Mouse (Mus musculus) intestine, embryonic 16.5 days (tissue): Measurements from ENCODE around the gene Carmil3. TPM values are rescaled to one million over a fixed set of nuclear protein-coding genes. Genes with fewer than 3 reads are reported as not detected.
A peak's percentile ranks its signal among the peaks of the same experiment; 100 is the strongest.

Experiments
- ATAC-seq: fragments of 200-750 bp; cut with Nextera tagmentation; 2 replicates; pipeline ENCODE4 v1.8.0; 2017; ENCODE audit warnings: moderate TSS enrichment, moderate library complexity
- H3K27ac ChIP-seq: fragments of 300-500 bp; sonication (generic); 2 replicates; pipeline ENCODE4 v1.5.1; 2014; ENCODE audit warnings: mild to moderate bottlenecking, low read length
- H3K27me3 ChIP-seq: fragments of 300-500 bp; sonication (generic); replicated peaks from 2 replicates; pipeline ENCODE4 v1.6.1; 2014; ENCODE audit warnings: low read length, control low read depth, mixed read lengths; ENCODE audit not compliant: control insufficient read depth, insufficient read depth
- H3K36me3 ChIP-seq: fragments of 300-500 bp; sonication (generic); 2 replicates; pipeline ENCODE4 v1.6.1; 2014; ENCODE audit warnings: low read length, control low read depth; ENCODE audit not compliant: control insufficient read depth, insufficient read depth
- H3K4me1 ChIP-seq: fragments of 300-500 bp; sonication (generic); 2 replicates; pipeline ENCODE4 v1.6.1; 2014; ENCODE audit warnings: low read length, control low read depth, mixed read lengths; ENCODE audit not compliant: control insufficient read depth, insufficient read depth
- H3K4me2 ChIP-seq: fragments of 300-500 bp; sonication (generic); 2 replicates; pipeline ENCODE4 v1.6.1; 2014; ENCODE audit warnings: low read depth, low read length, control low read depth
- H3K4me3 ChIP-seq: fragments of 300-500 bp; sonication (generic); 2 replicates; pipeline ENCODE4 v1.5.1; 2014; ENCODE audit warnings: mild to moderate bottlenecking, low read length
- H3K9ac ChIP-seq: fragments of 300-500 bp; sonication (generic); 2 replicates; pipeline ENCODE4 v1.6.1; 2014; ENCODE audit warnings: low read depth, low read length
- H3K9me3 ChIP-seq: fragments of 300-500 bp; sonication (generic); 2 replicates; pipeline ENCODE4 v1.6.1; 2016; ENCODE audit warnings: low read length, control low read depth; ENCODE audit not compliant: control insufficient read depth
- WGBS: fragments of 180-500 bp; shearing (Covaris S2); extraction: QIAGEN DNeasy Blood & Tissue Kit; methylation state at CpG from one replicate; pipeline ENCODE4 v1.1.7; 2014; 5-methylcytosine and 5-hydroxymethylcytosine counted together
- polyA plus RNA-seq: library from polyadenylated mRNA; unstranded; fragments of >200 nt; fragmentation: Nextera tagmentation; extraction: Ambion mirVana; gene quantifications from 2 replicates; pipeline ENCODE4 v1.2.1, GENCODE M21; 2015

Gene Carmil3
- polyA plus RNA-seq, 1 experiment from 2014 or later: 1.0 TPM

DNA sequence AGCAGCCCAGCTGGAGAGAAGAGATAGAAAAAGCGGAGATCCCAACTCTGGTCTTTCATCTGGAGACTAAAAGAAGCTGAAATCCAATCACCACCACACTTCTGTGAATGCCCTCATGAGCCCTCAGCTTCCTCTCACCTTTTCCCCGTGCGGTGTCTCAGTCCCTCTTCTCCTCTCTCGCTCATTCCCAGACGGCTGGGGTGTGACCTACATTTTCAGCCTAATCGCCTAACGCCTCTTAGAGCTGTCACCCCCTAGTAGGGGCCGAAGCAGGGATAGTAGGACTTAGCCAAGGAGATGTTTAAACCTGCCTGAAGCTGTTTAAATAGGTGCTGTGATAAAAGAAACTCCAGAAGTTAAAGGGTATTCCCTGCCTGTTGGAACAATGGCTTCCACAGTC, 34.3 kb downstream of the Carmil3 start, which contains the start of gene Nrl:
Nrl (minus strand) TSS at position 197 of the 400 bp plus-strand sequence.
- H3K9ac ChIP-seq: no peak within 1 kb of the TSS
- 25% methylated on average over 8 of the region's 8 CpGs for WGBS
- no peak within 1 kb of the TSS for H3K27ac ChIP-seq
- ATAC-seq: no peak
- no peaks in the 10 kb centered on the region for H3K9me3 ChIP-seq
- no peak within 1 kb of the TSS for H3K4me3 ChIP-seq
- H3K4me2 ChIP-seq: no peak within 1 kb of the TSS
- H3K27me3 ChIP-seq: peaks cover 34% of the 10 kb centered on the region
- no peaks in the 10 kb centered on the region for H3K36me3 ChIP-seq
- peaks cover 4% of the 10 kb centered on the region; the same call in 1 of the 2 replicates for H3K4me1 ChIP-seq

DNA sequence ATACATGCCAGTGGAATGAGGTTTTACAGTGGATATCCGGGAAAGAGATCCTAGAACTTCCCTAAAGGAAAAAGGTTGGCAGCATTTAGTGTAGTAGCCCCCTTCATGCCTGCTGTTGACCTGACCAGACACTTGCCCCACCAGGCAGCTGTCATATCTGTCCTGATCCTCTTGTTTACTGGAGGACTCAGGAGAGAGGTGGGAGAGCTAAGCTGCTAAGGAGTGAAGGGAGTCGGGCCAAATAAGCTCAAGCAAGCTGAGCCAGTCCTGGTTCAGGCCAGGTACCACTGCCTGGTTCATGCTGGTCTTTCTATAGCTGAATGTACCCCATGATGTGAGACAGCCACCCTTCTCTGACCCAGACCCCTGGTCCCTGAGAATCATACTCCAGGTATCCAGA, 36.2 kb downstream of the Carmil3 start:
- Histone ChIP-seq H3K4me2 (no peak overlapping the region), H3K9me3 (no peaks in the 10 kb centered on the region), H3K27me3 (peaks cover 26% of the 10 kb centered on the region), H3K36me3 (no peaks in the 10 kb centered on the region), H3K4me1 (no peaks in the 10 kb centered on the region), H3K9ac (no peak overlapping the region), H3K4me3 (no peak overlapping the region), H3K27ac (no peak overlapping the region)
- WGBS: 64% methylated on average over 2 of the region's 2 CpGs
- no peak for ATAC-seq

DNA sequence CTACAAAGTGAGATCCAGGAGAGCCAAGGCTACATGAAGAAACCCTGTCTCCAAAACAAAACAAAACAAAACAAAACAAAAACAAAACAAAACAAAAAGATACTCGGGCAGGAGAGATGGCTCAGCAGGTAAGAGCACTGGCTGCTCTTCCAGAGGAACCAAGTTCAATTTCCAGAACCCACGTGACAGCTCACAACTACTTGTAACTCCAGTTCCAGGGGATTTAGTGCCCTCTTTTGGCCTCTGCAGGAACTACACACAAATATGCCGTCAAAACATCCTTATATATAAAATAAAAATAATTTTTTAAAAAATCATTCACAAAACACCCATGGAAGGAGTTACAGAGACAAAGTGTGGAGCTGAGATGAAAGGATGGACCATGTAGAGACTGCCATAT, 37.5 kb downstream of the Carmil3 start:
- no peak for ATAC-seq
- Histone ChIP-seq H3K9me3 (no peaks in the 10 kb centered on the region), H3K4me2 (no peak overlapping the region), H3K27me3 (peaks cover 18% of the 10 kb centered on the region), H3K4me1 (no peaks in the 10 kb centered on the region), H3K27ac (no peak overlapping the region), H3K4me3 (no peak overlapping the region), H3K36me3 (no peaks in the 10 kb centered on the region), H3K9ac (no peak overlapping the region)
- 23% methylated on average over 3 of the region's 3 CpGs for WGBS

DNA sequence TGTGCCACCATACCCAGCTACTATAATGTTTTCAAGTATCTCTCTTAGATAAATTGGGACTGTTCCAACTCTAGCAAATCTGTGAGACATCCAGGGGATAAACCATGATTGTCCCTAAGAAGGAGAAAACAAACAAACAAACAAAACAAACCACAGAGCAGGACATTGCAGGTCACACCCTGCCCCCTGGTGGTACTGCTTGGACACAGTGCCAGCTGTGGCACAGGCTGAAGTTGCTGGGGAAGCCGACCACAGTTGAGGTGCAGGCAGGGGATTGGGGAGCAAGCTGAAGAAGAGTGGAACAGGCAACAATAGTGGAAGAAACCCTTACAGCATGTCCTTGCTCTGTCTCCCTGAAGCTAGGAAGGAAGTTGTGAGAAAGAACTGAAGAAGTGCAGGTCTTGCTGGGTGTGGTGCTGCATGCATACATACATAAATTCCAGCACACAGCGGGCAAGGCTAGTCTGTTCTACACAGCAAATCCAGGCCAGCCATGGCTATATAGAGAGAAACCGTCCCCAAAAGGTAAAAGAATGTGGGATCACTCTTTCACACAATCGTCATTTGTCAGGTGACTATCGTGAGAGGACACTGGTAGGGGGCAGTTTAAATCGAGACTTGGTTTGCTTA, 45.8 kb downstream of the Carmil3 start:
- no peak for ATAC-seq
- Histone ChIP-seq H3K9ac (no peak overlapping the region), H3K9me3 (no peaks in the 10 kb centered on the region), H3K4me2 (no peak overlapping the region), H3K36me3 (no peaks in the 10 kb centered on the region), H3K4me3 (no peak overlapping the region), H3K27ac (no peak overlapping the region), H3K27me3 (no peaks in the 10 kb centered on the region), H3K4me1 (peaks cover 12% of the 10 kb centered on the region)
- 45% methylated on average over 6 of the region's 6 CpGs for WGBS

DNA sequence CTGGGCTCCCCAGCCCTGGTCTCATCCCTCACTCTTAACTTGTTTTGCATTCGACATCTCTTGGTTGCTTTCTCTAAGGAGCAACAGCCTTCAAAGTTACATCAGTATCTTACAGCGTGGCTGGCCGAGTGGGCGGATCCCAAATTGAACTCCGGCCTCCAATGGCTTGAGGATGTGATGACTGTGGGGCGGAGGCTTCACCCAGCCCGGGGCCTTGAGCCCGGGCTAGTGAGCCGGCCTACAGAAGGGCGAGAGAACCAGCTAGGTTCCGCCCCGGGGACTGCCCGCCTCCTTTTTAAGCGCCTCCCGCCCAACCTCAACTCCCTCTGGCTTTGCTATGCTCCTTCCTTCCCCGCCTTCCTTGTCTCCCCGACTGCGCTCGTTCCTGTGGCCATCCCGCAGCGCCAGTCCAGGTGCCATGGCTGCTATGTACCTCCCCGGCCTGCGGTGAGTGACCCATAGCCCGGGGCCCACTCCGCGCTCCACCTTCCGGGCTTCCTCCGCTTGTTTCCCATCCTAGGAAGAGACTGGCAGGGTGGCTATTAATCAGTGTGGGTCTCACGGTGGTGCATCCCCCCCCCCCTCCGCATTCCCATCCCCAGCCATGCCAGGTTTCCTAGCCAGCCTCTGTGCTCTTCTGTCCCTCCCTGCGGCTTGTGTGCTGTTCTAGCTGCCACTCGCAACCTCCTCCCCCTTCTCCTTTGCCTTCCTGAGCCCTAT, 49.8 kb downstream of the Carmil3 start, which contains the start of gene Pck2:
Pck2 (plus strand) TSS at position 200 of the 720 bp plus-strand sequence.
- Histone ChIP-seq H3K9ac (peak within 1 kb of the TSS; percentile 87), H3K36me3 (peaks cover 3% of the 10 kb centered on the region), H3K4me1 (peaks cover 16% of the 10 kb centered on the region), H3K9me3 (no peaks in the 10 kb centered on the region), H3K4me3 (peak within 1 kb of the TSS; percentile 74), H3K4me2 (peak within 1 kb of the TSS; percentile 65), H3K27me3 (no peaks in the 10 kb centered on the region), H3K27ac (peak within 1 kb of the TSS; percentile 95)
- peak; percentile 97 for ATAC-seq
- WGBS: 1% methylated on average over 31 of the region's 32 CpGs

DNA sequence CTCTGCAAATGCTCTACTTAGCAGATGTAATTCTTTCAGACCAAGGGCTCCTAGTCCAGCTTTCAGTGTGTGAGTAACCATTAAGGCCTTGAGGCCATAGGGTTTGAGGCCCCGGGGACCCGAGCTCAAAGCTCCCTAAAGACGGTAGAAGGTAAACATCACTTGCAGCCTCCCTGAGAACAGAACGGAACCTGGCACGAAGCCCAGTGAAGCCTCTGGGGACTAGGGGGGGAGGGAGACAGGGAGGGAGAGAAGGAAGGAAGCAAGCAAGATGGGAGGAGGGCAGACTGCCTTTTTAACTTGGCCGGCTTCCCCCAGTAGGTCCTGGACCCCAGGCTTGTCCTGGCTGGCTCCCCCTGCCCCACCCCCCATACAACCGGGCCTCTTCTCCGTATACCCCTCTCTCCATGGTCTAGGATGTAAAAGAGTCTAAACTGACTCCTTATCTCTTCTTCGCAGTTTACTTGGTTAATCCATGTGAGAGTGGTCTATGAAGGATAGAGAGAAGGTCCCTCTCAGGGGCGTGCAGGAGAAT, 50.4 kb downstream of the Carmil3 start:
- ATAC-seq: peak; percentile 57
- WGBS: 3% methylated on average over 10 of the region's 10 CpGs
- Histone ChIP-seq H3K27me3 (no peaks in the 10 kb centered on the region), H3K36me3 (peaks cover 6% of the 10 kb centered on the region), H3K4me1 (peaks cover 16% of the 10 kb centered on the region), H3K9me3 (no peaks in the 10 kb centered on the region), H3K9ac (peak overlapping the region; percentile 87), H3K27ac (peak overlapping the region; percentile 95), H3K4me3 (peak overlapping the region; percentile 74), H3K4me2 (peak overlapping the region; percentile 65)

DNA sequence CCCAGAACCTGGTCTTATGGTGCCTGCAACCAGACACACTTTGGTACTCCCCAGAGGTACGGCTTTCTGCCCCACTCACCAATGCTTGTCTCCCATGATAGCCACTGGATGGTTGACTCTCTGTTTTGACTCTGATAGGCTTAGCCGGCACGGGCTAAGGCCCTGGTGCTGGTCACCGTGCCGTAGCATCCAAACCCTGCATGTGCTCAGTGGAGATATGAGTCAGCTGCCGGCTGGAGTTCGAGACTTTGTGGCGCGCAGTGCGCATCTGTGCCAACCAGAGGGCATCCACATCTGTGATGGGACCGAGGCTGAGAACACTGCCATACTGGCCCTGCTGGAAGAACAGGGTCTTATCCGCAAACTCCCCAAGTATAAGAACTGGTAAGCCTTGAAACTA, 51.8 kb downstream of the Carmil3 start:
- 95% methylated on average over 12 of the region's 12 CpGs for WGBS
- Histone ChIP-seq H3K9ac (no peak overlapping the region), H3K36me3 (peaks cover 6% of the 10 kb centered on the region), H3K4me1 (peaks cover 16% of the 10 kb centered on the region), H3K27ac (no peak overlapping the region), H3K4me2 (no peak overlapping the region), H3K4me3 (no peak overlapping the region), H3K27me3 (no peaks in the 10 kb centered on the region), H3K9me3 (no peaks in the 10 kb centered on the region)
- no peak for ATAC-seq

DNA sequence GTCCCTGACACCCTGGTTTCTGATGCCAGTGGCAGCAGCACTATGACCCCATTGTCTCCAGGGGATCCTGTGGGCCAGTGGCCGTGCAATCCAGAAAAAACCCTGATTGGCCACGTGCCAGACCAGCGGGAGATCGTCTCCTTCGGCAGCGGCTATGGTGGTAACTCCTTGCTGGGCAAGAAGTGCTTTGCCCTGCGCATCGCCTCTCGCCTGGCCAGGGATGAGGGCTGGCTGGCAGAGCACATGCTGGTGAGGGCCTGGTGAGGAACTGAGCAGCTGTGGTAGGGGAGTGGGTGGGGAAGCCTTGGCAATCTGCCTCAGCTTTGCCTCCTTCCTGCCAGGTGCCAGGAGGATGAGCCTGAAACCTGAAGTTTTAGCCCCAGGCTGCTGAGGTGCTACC, 53.9 kb downstream of the Carmil3 start:
- Histone ChIP-seq H3K36me3 (peaks cover 17% of the 10 kb centered on the region), H3K27ac (no peak overlapping the region), H3K27me3 (no peaks in the 10 kb centered on the region), H3K4me1 (peaks cover 16% of the 10 kb centered on the region), H3K4me2 (no peak overlapping the region), H3K9me3 (no peaks in the 10 kb centered on the region), H3K4me3 (no peak overlapping the region), H3K9ac (no peak overlapping the region)
- 80% methylated on average over 9 of the region's 9 CpGs for WGBS
- no peak for ATAC-seq

DNA sequence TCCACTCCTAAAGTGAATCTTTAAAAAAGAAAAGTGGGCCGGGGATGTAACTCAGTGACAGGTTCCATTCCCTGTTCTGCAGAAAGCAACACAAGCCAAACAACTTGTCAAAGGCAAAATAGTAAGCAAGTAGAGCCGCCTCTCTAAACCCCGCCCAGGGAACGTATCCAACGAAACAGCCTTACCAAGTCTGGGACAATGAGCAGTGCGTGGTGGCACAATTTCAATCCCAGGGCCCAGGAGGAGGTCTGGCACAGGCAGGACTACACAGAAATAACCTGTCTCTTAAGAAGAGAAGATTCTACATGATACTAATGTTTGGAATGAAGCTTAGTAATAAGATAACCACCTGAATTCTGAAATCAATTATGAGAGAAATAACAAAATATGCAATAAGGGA, 59.7 kb downstream of the Carmil3 start:
- H3K4me2 ChIP-seq: no peak overlapping the region
- no peak overlapping the region for H3K27ac ChIP-seq
- no peaks in the 10 kb centered on the region for H3K9me3 ChIP-seq
- no peak overlapping the region for H3K9ac ChIP-seq
- no peak for ATAC-seq
- H3K4me3 ChIP-seq: no peak overlapping the region
- H3K4me1 ChIP-seq: peaks cover 3% of the 10 kb centered on the region; the same call in 1 of the 2 replicates
- H3K27me3 ChIP-seq: no peaks in the 10 kb centered on the region
- WGBS: 87% methylated on average over 6 of the region's 6 CpGs
- H3K36me3 ChIP-seq: peaks cover 15% of the 10 kb centered on the region
